ENCODE assay signal across 8 mouse cellular contexts in the genomic region with DNA sequence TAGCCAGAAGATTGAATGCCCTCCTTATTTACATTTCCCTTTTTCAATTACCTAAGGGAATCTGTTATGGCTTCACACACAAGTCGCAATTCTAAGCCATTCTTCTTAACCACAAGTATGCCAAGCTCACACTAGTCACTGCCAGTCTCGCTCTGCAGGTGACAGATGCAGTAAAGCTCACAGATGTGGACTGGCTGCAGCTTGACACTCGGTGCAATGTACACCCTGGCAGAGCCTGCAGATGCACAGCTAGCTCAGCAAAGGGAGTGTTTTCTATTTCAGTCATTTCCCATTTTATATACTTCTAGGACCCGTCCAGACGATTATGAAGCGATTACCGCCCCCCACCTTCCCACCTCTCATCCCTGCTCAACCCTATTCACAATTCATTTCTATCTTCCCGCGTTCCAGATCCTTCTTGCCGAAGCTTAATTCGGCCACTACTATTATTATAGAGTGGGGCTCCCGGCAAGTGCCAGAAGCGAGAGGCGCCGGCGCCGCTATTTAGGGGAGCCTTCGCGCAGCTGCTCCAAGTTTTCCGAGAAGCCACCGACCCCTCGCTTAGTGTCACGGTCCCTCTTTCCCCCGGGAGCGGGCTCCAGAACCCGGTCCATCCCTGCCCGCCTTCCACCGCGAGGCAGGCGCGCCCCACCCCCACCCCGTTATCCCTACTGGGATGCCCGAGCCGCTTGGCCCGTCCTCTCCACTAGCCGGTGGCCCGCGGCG. TPM values are rescaled to one million over a fixed set of nuclear protein-coding genes. Genes with fewer than 3 reads are reported as not detected.
A peak's percentile ranks its signal among the peaks of the same experiment; 100 is the strongest.
DNase-seq lines count a peak whose midpoint lies in the region; ATAC-seq lines count a peak whose summit lies in the region.

No protein-coding gene starts in this region.

- no peak for DNase-seq in cerebellum, adult 8-10 months
- DNase-seq in lung, postnatal 14 days = no peak
- DNase-seq in forebrain, embryonic 14.5 days (ENCODE audit: low spot score) = peak; percentile 50
- DNase-seq in liver = peak; percentile 78
- DNase-seq in splenic B cell, adult 2 months (ENCODE audit: low read depth, low spot score) = peak; percentile 15
- no peak for DNase-seq in c-Kit-positive CD71-positive TER-119-positive erythroid progenitor cells, embryonic 14.5 days (ENCODE audit: low spot score)

- peaks cover 26% of the 10 kb centered on the region for H3K4me1 ChIP-seq in lung, embryonic 15.5 days
- H3K4me1 ChIP-seq in forebrain, embryonic 14.5 days (ENCODE audit: control insufficient read depth, insufficient read depth, low read length) = peaks cover 30% of the 10 kb centered on the region

- H3K36me3 ChIP-seq in lung, embryonic 15.5 days = no peaks in the 10 kb centered on the region
- H3K36me3 ChIP-seq in forebrain, embryonic 14.5 days (ENCODE audit: control insufficient read depth, insufficient read depth, low read length) = no peaks in the 10 kb centered on the region
- no peaks in the 10 kb centered on the region for H3K36me3 ChIP-seq in splenic B cell, adult 2 months (ENCODE audit: control insufficient read depth, insufficient read depth, low read length, poor library complexity, severe bottlenecking)

- H3K27me3 ChIP-seq in lung, embryonic 15.5 days = no peaks in the 10 kb centered on the region
- no peaks in the 10 kb centered on the region for H3K27me3 ChIP-seq in forebrain, embryonic 14.5 days (replicated peaks; ENCODE audit: control insufficient read depth, insufficient read depth, low read length)
- no peaks in the 10 kb centered on the region for H3K27me3 ChIP-seq in splenic B cell, adult 2 months (ENCODE audit: control insufficient read depth, insufficient read depth, low read length, poor library complexity, severe bottlenecking)

- peak overlapping the region; percentile 93 for H3K4me2 ChIP-seq in lung, embryonic 15.5 days
- H3K4me2 ChIP-seq in forebrain, embryonic 14.5 days (ENCODE audit: low read length) = peak overlapping the region; percentile 66

- no peaks in the 10 kb centered on the region for H3K9me3 ChIP-seq in lung, embryonic 15.5 days
- no peaks in the 10 kb centered on the region for H3K9me3 ChIP-seq in forebrain, embryonic 14.5 days (replicated peaks; ENCODE audit: control insufficient read depth, low read length)

- under 1% methylated on average over 36 of the region's 39 CpGs for WGBS in lung, embryonic 15.5 days
- under 1% methylated on average over 39 of the region's 39 CpGs for WGBS in forebrain, embryonic 14.5 days

- H3K9ac ChIP-seq in lung, embryonic 15.5 days = peak overlapping the region; percentile 90
- H3K9ac ChIP-seq in forebrain, embryonic 14.5 days (ENCODE audit: low read length) = peak overlapping the region; percentile 99

- H3K27ac ChIP-seq in lung, embryonic 15.5 days = peak overlapping the region; percentile 74
- peak overlapping the region; percentile 92 for H3K27ac ChIP-seq in forebrain, embryonic 14.5 days (ENCODE audit: low read depth, low read length)

- peak overlapping the region; percentile 97 for H3K4me3 ChIP-seq in lung, embryonic 15.5 days
- H3K4me3 ChIP-seq in forebrain, embryonic 14.5 days (ENCODE audit: low read depth, low read length) = peak overlapping the region; percentile 99

- ATAC-seq in cerebellum, adult (ENCODE audit: insufficient number of reproducible peaks, low FRiP score, low TSS enrichment) = peak; percentile 47
- peak; percentile 63 for ATAC-seq in lung, embryonic 15.5 days (ENCODE audit: borderline replicate concordance, extremely low read depth, low FRiP score, low TSS enrichment)
- ATAC-seq in forebrain, embryonic 14.5 days = peak; percentile 72

RNA-seq across cellular contexts. Expression of a gene that starts 1.3 kb away (rescaled TPM):
- polyA plus RNA-seq in lung, embryonic 15.5 days (2015; fragmentation: Nextera tagmentation; extraction: Ambion mirVana) = 50.1 and 58.3 TPM in 2 replicates
- polyA plus RNA-seq in forebrain, embryonic 14.5 days (2014; fragmentation: Nextera tagmentation; extraction: Ambion mirVana) = 108 and 121 TPM in 2 replicates

Comparison
In these comparisons a context has a peak if more than half of its experiments do, and no peak if none do; other contexts are left out.
1. DNase-seq: peak in forebrain, embryonic 14.5 days (single experiment), liver (single experiment) and splenic B cell, adult 2 months (single experiment); none in cerebellum, adult 8-10 months (single experiment), lung, postnatal 14 days (single experiment) and c-Kit-positive CD71-positive TER-119-positive erythroid progenitor cells, embryonic 14.5 days (single experiment).
2. Peak in every context shown above with its lines, with median percentiles within 50 percentile points of each other: ATAC-seq.